Mouse (Mus musculus) neural tube, embryonic 15.5 days (tissue): ENCODE data around the gene Dusp9. TPM values are rescaled to one million over a fixed set of nuclear protein-coding genes. Genes with fewer than 3 reads are reported as not detected.

ENCODE experiments used
- polyA plus RNA-seq: library from polyadenylated mRNA; unstranded; fragments of >200 nt; fragmentation: Nextera tagmentation; extraction: Ambion mirVana; gene quantifications from 2 replicates; pipeline ENCODE4 v1.2.1, GENCODE M21; 2015

Gene Dusp9
- polyA plus RNA-seq, 1 experiment from 2014 or later, result 1.0 TPM

Other genes with a start within 250 kb of the Dusp9 start
- not detected in 2 replicates for gene Gm18336, start 240.7 kb upstream of the Dusp9 start, polyA plus RNA-seq
- 1.2 and 1.3 TPM in 2 replicates for gene Zfp92, start 228.3 kb upstream of the Dusp9 start, polyA plus RNA-seq
- gene Trex2, start 204.1 kb upstream of the Dusp9 start, polyA plus RNA-seq, result not detected in 2 replicates
- gene Haus7, start 180.4 kb upstream of the Dusp9 start, polyA plus RNA-seq, result 67.5 and 74.9 TPM in 2 replicates
- gene Bgn, start 155.8 kb upstream of the Dusp9 start, polyA plus RNA-seq, result 29.1 and 33.4 TPM in 2 replicates
- 6.1 and 7.0 TPM in 2 replicates for gene Atp2b3, start 136.3 kb upstream of the Dusp9 start, polyA plus RNA-seq
- gene Pnck, start 20.7 kb downstream of the Dusp9 start, polyA plus RNA-seq, result 156 and 187 TPM in 2 replicates
- gene Slc6a8, start 33.7 kb downstream of the Dusp9 start, polyA plus RNA-seq, result 8.2 TPM in 2 replicates
- gene Bcap31, start 76.8 kb downstream of the Dusp9 start, polyA plus RNA-seq, result 146 and 166 TPM in 2 replicates
- 13.6 and 15.5 TPM in 2 replicates for gene Abcd1, start 77.2 kb downstream of the Dusp9 start, polyA plus RNA-seq
- 0.70 and 0.92 TPM in 2 replicates for gene Plxnb3, start 117.7 kb downstream of the Dusp9 start, polyA plus RNA-seq
- gene Srpk3, start 135.0 kb downstream of the Dusp9 start, polyA plus RNA-seq, result 3.6 and 4.8 TPM in 2 replicates
- 276 TPM in 2 replicates for gene Idh3g, start 147.5 kb downstream of the Dusp9 start, polyA plus RNA-seq
- 158 and 163 TPM in 2 replicates for gene Ssr4, start 147.6 kb downstream of the Dusp9 start, polyA plus RNA-seq
- 3.6 and 4.5 TPM in 2 replicates for gene Pdzd4, start 185.6 kb downstream of the Dusp9 start, polyA plus RNA-seq